Mouse (Mus musculus) ES-Bruce4 (cell line): ENCODE results near the gene Pdia2.

Experiments
- CTCF ChIP-seq: IDR thresholded peaks from one replicate; pipeline ENCODE4 v1.8.1; 2011; ENCODE audit warnings: low read depth, low read length
- EP300 ChIP-seq: IDR thresholded peaks from 2 replicates; pipeline ENCODE4 v1.6.1; 2011; ENCODE audit warnings: low read depth, low read length; ENCODE audit not compliant: insufficient read depth
- POLR2A ChIP-seq: IDR thresholded peaks from one replicate; pipeline ENCODE4 v1.8.1; 2011; ENCODE audit warnings: low read length; ENCODE audit not compliant: insufficient read depth

DNA sequence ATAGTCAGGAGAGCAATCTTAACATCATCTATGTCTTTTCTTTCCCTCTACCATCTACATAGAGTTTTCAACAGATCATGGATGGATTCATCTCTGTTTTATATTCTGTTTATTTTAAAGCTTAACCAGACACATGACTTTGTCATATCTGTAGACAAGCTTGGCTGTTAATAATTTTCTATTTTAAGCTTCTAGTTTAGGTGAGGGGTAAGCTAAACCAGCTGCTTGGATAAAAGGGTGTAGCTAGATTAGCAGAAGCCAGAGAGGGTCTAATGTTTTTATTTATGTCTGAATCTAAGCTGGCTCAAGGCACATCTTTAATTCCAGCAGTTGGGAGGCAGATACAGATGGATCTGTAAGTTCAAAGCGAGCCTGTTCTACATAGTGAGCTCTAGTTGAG lies 36.2 kb downstream of the Pdia2 start:
- TF ChIP-seq CTCF, result no peak
- no peak for TF ChIP-seq EP300
- TF ChIP-seq POLR2A, result no peak
